Mouse (Mus musculus) erythroblast, adult 5-6 weeks (primary cell): ENCODE measurements around the gene Tas2r144. TPM values are rescaled to one million over a fixed set of nuclear protein-coding genes. Genes with fewer than 3 reads are reported as not detected.

Experiments used
- ATAC-seq: replicated peaks from 2 replicates; pipeline ENCODE4 v1.8.0; 2016; ENCODE audit warnings: moderate number of reproducible peaks, mild to moderate bottlenecking, moderate TSS enrichment, inconsistent platforms; ENCODE audit not compliant: poor library complexity, low FRiP score, severe bottlenecking
- total RNA-seq, 2 experiments: library from RNA; stranded (forward) in 1 of 2; stranded (reverse) in 1 of 2; fragments of 150-400 nt in 1 of 2; fragments of 200-764, 138-1000 nt in 1 of 2; gene quantifications; 2 replicates each; pipeline versions ENCODE4 v1.2.3 to v1.2.4; 2015 to 2017; ENCODE audit warnings: low replicate concordance in 2 of 2

The Tas2r144 gene
- total RNA-seq, 2 experiments from 2014 or later: not detected

DNA sequence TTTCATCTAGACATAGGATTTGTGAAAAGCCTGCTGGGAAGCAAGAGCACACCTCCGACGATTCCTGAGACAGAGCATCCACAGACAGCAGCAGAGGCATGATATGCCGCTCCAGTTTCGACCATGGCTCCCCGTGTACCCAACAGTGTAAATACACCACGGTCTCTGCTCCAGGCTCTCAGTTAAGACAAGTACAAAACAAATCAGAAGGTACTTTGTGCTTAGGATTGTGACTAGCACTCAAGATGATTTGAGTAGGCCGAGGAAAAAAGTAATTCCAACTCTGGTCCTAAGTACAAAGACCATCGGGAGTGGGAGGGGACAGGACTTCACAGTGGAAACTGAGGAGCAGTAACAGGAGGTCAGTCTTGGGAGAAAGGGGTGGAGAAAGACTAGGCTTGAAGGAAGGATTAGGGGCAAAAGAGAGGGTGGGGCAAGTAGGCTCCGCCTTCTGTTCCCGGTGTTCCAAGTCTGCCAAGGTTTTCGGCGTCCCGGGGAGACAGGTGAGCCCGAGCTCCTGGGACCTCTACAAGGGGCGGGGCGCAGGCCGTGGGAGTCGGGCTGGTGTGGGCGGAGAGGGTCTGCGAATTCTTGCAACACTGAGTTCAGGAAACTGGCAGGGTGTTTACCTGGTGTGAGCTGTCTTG, 46.5 kb downstream of the Tas2r144 start, which contains the start of gene Tmem139:
Gene Tmem139, plus strand, starts transcription at position 447 of the 647 bp plus-strand sequence.
- ATAC-seq: no peak

DNA sequence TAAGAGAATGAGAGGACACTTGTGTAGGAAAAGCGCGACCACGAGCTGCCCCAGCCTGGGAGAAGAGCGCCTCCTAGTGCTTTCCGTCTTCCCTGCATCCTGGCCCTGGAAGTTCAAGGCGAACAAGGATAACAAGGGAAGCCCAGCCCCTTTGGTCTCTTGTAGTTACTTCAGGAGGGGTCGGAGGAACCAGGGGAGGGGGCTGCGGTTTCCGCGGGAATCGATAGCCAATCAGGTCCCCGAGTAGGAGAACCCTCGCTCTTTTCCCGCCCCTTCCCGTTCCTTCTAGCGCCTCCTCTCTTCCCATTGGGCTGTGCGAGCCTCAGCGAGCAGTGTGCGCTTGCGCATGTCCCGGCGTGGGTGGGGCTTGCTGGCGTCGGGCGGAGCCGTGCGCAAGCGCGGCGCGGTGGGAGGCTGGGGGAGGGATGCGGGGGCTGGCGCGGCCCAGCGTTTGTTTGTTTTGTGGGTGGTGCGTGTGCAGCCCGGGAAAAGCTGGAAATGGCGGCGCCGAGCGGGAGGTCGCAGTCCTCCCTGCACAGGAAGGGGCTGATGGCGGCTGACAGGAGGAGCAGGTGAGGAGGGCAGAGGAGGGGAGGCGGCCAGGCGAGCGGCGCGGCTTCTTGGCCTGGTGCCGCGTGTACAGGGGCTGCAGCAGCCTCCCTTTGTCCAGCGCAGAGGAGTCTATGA, 49.6 kb downstream of the Tas2r144 start, which contains the start of gene Casp2:
Gene Casp2, plus strand, starts transcription at position 360 of the 687 bp plus-strand sequence.
- ATAC-seq: peak; percentile 95

Other genes starting within 250 kb of the Tas2r144 start
- not detected in 2 replicates for gene Sval3, start 247.2 kb upstream of the Tas2r144 start, total RNA-seq (2015; ENCODE audit: low replicate concordance)
- gene Sval3, start 247.2 kb upstream of the Tas2r144 start, total RNA-seq (2017; ENCODE audit: low replicate concordance): not detected in 2 replicates
- not detected in 2 replicates for gene Sva, start 176.9 kb upstream of the Tas2r144 start, total RNA-seq (2015; ENCODE audit: low replicate concordance)
- not detected in 2 replicates for gene Sva, start 176.9 kb upstream of the Tas2r144 start, total RNA-seq (2017; ENCODE audit: low replicate concordance)
- gene Tas2r139, start 74.4 kb upstream of the Tas2r144 start, total RNA-seq (2015; ENCODE audit: low replicate concordance): not detected in 2 replicates
- not detected in 2 replicates for gene Tas2r139, start 74.4 kb upstream of the Tas2r144 start, total RNA-seq (2017; ENCODE audit: low replicate concordance)
- 8.4 TPM in 1 of 2 replicates, not detected in the other for gene Gstk1, start 30.6 kb downstream of the Tas2r144 start, total RNA-seq (2015; ENCODE audit: low replicate concordance)
- gene Gstk1, start 30.6 kb downstream of the Tas2r144 start, total RNA-seq (2017; ENCODE audit: low replicate concordance): 2.0 TPM in 1 of 2 replicates, not detected in the other
- not detected in 2 replicates for gene Tmem139, start 46.6 kb downstream of the Tas2r144 start, total RNA-seq (2015; ENCODE audit: low replicate concordance)
- gene Tmem139, start 46.6 kb downstream of the Tas2r144 start, total RNA-seq (2017; ENCODE audit: low replicate concordance): not detected in 2 replicates
- 22.4 and 26.7 TPM in 2 replicates for gene Casp2, start 49.7 kb downstream of the Tas2r144 start, total RNA-seq (2015; ENCODE audit: low replicate concordance)
- 32.1 and 38.9 TPM in 2 replicates for gene Casp2, start 49.7 kb downstream of the Tas2r144 start, total RNA-seq (2017; ENCODE audit: low replicate concordance)
- gene Clcn1, start 71.4 kb downstream of the Tas2r144 start, total RNA-seq (2015; ENCODE audit: low replicate concordance): not detected in 2 replicates
- 2.0 and 8.5 TPM in 2 replicates for gene Clcn1, start 71.4 kb downstream of the Tas2r144 start, total RNA-seq (2017; ENCODE audit: low replicate concordance)
- gene Fam131b, start 109.3 kb downstream of the Tas2r144 start, total RNA-seq (2015; ENCODE audit: low replicate concordance): not detected in 2 replicates
- not detected in 2 replicates for gene Fam131b, start 109.3 kb downstream of the Tas2r144 start, total RNA-seq (2017; ENCODE audit: low replicate concordance)
- 74.0 and 87.0 TPM in 2 replicates for gene Zyx, start 134.3 kb downstream of the Tas2r144 start, total RNA-seq (2015; ENCODE audit: low replicate concordance)
- gene Zyx, start 134.3 kb downstream of the Tas2r144 start, total RNA-seq (2017; ENCODE audit: low replicate concordance): 7.7 and 14.1 TPM in 2 replicates
- gene Epha1, start 157.9 kb downstream of the Tas2r144 start, total RNA-seq (2015; ENCODE audit: low replicate concordance): not detected in 2 replicates
- not detected in 2 replicates for gene Epha1, start 157.9 kb downstream of the Tas2r144 start, total RNA-seq (2017; ENCODE audit: low replicate concordance)
- not detected in 2 replicates for gene Tas2r143, start 184.9 kb downstream of the Tas2r144 start, total RNA-seq (2015; ENCODE audit: low replicate concordance)
- not detected in 2 replicates for gene Tas2r143, start 184.9 kb downstream of the Tas2r144 start, total RNA-seq (2017; ENCODE audit: low replicate concordance)
- not detected in 2 replicates for gene Tas2r135, start 190.1 kb downstream of the Tas2r144 start, total RNA-seq (2015; ENCODE audit: low replicate concordance)
- gene Tas2r135, start 190.1 kb downstream of the Tas2r144 start, total RNA-seq (2017; ENCODE audit: low replicate concordance): not detected in 2 replicates
- gene Tas2r126, start 219.2 kb downstream of the Tas2r144 start, total RNA-seq (2015; ENCODE audit: low replicate concordance): not detected in 2 replicates
- gene Tas2r126, start 219.2 kb downstream of the Tas2r144 start, total RNA-seq (2017; ENCODE audit: low replicate concordance): not detected in 2 replicates
- gene Olfr458, start 249.9 kb downstream of the Tas2r144 start, total RNA-seq (2015; ENCODE audit: low replicate concordance): not detected in 2 replicates
- gene Olfr458, start 249.9 kb downstream of the Tas2r144 start, total RNA-seq (2017; ENCODE audit: low replicate concordance): not detected in 2 replicates